Mouse (Mus musculus) MEL (cell line): ENCODE measurements around the gene Plxna4. TPM values are rescaled to one million over a fixed set of nuclear protein-coding genes. Genes with fewer than 3 reads are reported as not detected.

ENCODE experiments used
- DNase-seq: peaks from one replicate; pipeline ENCODE4 v3.0.0; 2011; ENCODE audit warnings: low read depth, low spot score
- H3K27ac ChIP-seq: 2 replicates; pipeline ENCODE4 v1.5.1; 2012; ENCODE audit warnings: low read depth, mild to moderate bottlenecking, control low read depth, low read length, moderate library complexity; ENCODE audit not compliant: control insufficient read depth
- H3K27me3 ChIP-seq, 2 experiments: fragments of 150-350 bp in 1 of 2; sonication (generic) in 1 of 2; 2 replicates each; pipeline ENCODE4 v1.6.1; 2012; ENCODE audit warnings: low read length in 2 of 2, mild to moderate bottlenecking in 2 of 2, improper control_type of control experiment in 1 of 2, moderate library complexity in 1 of 2; ENCODE audit not compliant: insufficient read depth in 2 of 2, control insufficient read depth in 1 of 2
- H3K36me3 ChIP-seq, 2 experiments: 2 replicates each; pipeline ENCODE4 v1.6.1; 2012 to 2014; ENCODE audit warnings: low read length in 2 of 2, improper control_type of control experiment in 1 of 2, inconsistent platforms in 1 of 2, mild to moderate bottlenecking in 1 of 2; ENCODE audit not compliant: insufficient read depth in 2 of 2, control insufficient read depth in 1 of 2
- H3K4me1 ChIP-seq, 2 experiments: fragments of 150-350 bp in 1 of 2; sonication (generic) in 1 of 2; 2 replicates each; pipeline ENCODE4 v1.6.1; 2012; ENCODE audit warnings: low read length in 2 of 2, improper control_type of control experiment in 1 of 2, mild to moderate bottlenecking in 1 of 2; ENCODE audit not compliant: insufficient read depth in 2 of 2, control insufficient read depth in 1 of 2
- H3K4me3 ChIP-seq, 2 experiments: fragments of 150-350 bp in 1 of 2; sonication (generic) in 1 of 2; 2 replicates each; pipeline ENCODE4 v1.5.1; 2012; ENCODE audit warnings: low read depth in 2 of 2, low read length in 2 of 2, mild to moderate bottlenecking in 2 of 2, moderate library complexity in 2 of 2, control low read depth in 1 of 2, improper control_type of control experiment in 1 of 2; ENCODE audit not compliant: control insufficient read depth in 1 of 2, insufficient read depth in 1 of 2
- H3K79me2 ChIP-seq: 2 replicates; pipeline ENCODE4 v1.6.1; 2012; ENCODE audit warnings: mild to moderate bottlenecking, low read length, moderate library complexity; ENCODE audit not compliant: control insufficient read depth, poor library complexity, insufficient read depth
- H3K9ac ChIP-seq: 2 replicates; pipeline ENCODE4 v1.6.1; 2012; ENCODE audit warnings: low read depth, mild to moderate bottlenecking, control low read depth, low read length, moderate library complexity; ENCODE audit not compliant: control insufficient read depth, poor library complexity, severe bottlenecking
- H3K9me3 ChIP-seq: fragments of 150-350 bp; sonication (generic); replicated peaks from 2 replicates; pipeline ENCODE4 v1.6.1; 2012; ENCODE audit warnings: mild to moderate bottlenecking, low read length, improper control_type of control experiment, moderate library complexity; ENCODE audit not compliant: insufficient read depth
- CHD1 ChIP-seq: IDR thresholded peaks from 2 replicates; pipeline ENCODE4 v1.6.1; 2012; ENCODE audit warnings: low read depth, mild to moderate bottlenecking, inconsistent platforms, low read length, improper control_type of control experiment
- CHD2 ChIP-seq: IDR thresholded peaks from 2 replicates; pipeline ENCODE4 v1.6.1; 2011; ENCODE audit warnings: low read length, improper control_type of control experiment
- CTCF ChIP-seq, 3 experiments: IDR thresholded peaks in 2 of 3; conservative IDR thresholded peaks in 1 of 3; 2 replicates each; pipeline ENCODE4 v1.5.1; 2011 to 2012; ENCODE audit warnings: low read length in 3 of 3, low read depth in 2 of 3, mild to moderate bottlenecking in 2 of 3, improper control_type of control experiment in 1 of 3, inconsistent platforms in 1 of 3, mixed read lengths in 1 of 3, moderate library complexity in 1 of 3; ENCODE audit not compliant: control insufficient read depth in 1 of 3, insufficient read depth in 1 of 3, poor library complexity in 1 of 3, severe bottlenecking in 1 of 3
- ELF1 ChIP-seq: IDR thresholded peaks from 2 replicates; pipeline ENCODE4 v1.6.1; 2014; ENCODE audit warnings: low read depth, mild to moderate bottlenecking, inconsistent platforms, low read length, improper control_type of control experiment, moderate library complexity
- ETS1 ChIP-seq: IDR thresholded peaks from 2 replicates; pipeline ENCODE4 v1.6.1; 2012; ENCODE audit warnings: low read depth, mild to moderate bottlenecking, inconsistent platforms, low read length, improper control_type of control experiment, moderate library complexity
- GATA1 ChIP-seq: IDR thresholded peaks from 2 replicates; pipeline ENCODE4 v1.6.1; 2011; ENCODE audit warnings: low read depth, low read length, improper control_type of control experiment
- HCFC1 ChIP-seq: IDR thresholded peaks from 2 replicates; pipeline ENCODE4 v1.6.1; 2012; ENCODE audit warnings: low read depth, mild to moderate bottlenecking, inconsistent platforms, low read length, improper control_type of control experiment, moderate library complexity
- JUND ChIP-seq: IDR thresholded peaks from 2 replicates; pipeline ENCODE4 v1.6.1; 2011; ENCODE audit warnings: low read depth, mild to moderate bottlenecking, improper control_type of control experiment, low read length
- KAT2A ChIP-seq: conservative IDR thresholded peaks from 2 replicates; pipeline ENCODE4 v1.6.1; 2012; ENCODE audit warnings: low read depth, low read length, improper control_type of control experiment, inconsistent platforms
- MAFK ChIP-seq: IDR thresholded peaks from 2 replicates; pipeline ENCODE4 v1.6.1; 2011; ENCODE audit warnings: low read depth, mild to moderate bottlenecking, low read length, improper control_type of control experiment, borderline replicate concordance
- MAX ChIP-seq: IDR thresholded peaks from 2 replicates; pipeline ENCODE4 v1.6.1; 2011; ENCODE audit warnings: low read length, improper control_type of control experiment
- MEF2A ChIP-seq: IDR thresholded peaks from 2 replicates; pipeline ENCODE4 v1.6.1; 2014; ENCODE audit warnings: low read depth, mild to moderate bottlenecking, inconsistent platforms, low read length, improper control_type of control experiment; ENCODE audit not compliant: poor library complexity, insufficient replicate concordance, severe bottlenecking; ENCODE audit errors: extremely low read depth
- MXI1 ChIP-seq: IDR thresholded peaks from 2 replicates; pipeline ENCODE4 v1.6.1; 2011; ENCODE audit warnings: mild to moderate bottlenecking, low read depth, low read length, improper control_type of control experiment
- MYB ChIP-seq: IDR thresholded peaks from 2 replicates; pipeline ENCODE4 v1.6.1; 2011; ENCODE audit warnings: mild to moderate bottlenecking, low read depth, low read length, improper control_type of control experiment
- POLR2A ChIP-seq, 2 experiments: IDR thresholded peaks; 2 replicates each; pipeline ENCODE4 v1.6.1; 2011 to 2012; ENCODE audit warnings: low read length in 2 of 2, mild to moderate bottlenecking in 2 of 2, control low read depth in 1 of 2, improper control_type of control experiment in 1 of 2, low read depth in 1 of 2, moderate library complexity in 1 of 2; ENCODE audit not compliant: control insufficient read depth in 1 of 2, insufficient read depth in 1 of 2, poor library complexity in 1 of 2
- POLR2AphosphoS2 ChIP-seq: IDR thresholded peaks from 2 replicates; pipeline ENCODE4 v1.6.1; 2011; ENCODE audit warnings: low read length, improper control_type of control experiment
- POLR2AphosphoS5 ChIP-seq: IDR thresholded peaks from 2 replicates; pipeline ENCODE4 v1.6.1; 2012; ENCODE audit warnings: low read depth, borderline replicate concordance, mild to moderate bottlenecking, inconsistent platforms, low read length, moderate library complexity, mixed read lengths
- RAD21 ChIP-seq: IDR thresholded peaks from 2 replicates; pipeline ENCODE4 v1.6.1; 2011; ENCODE audit warnings: mild to moderate bottlenecking, low read depth, low read length, improper control_type of control experiment
- RCOR1 ChIP-seq: IDR thresholded peaks from 2 replicates; pipeline ENCODE4 v1.6.1; 2012; ENCODE audit warnings: low read depth, mild to moderate bottlenecking, inconsistent platforms, low read length, improper control_type of control experiment
- SMC3 ChIP-seq: IDR thresholded peaks from 2 replicates; pipeline ENCODE4 v1.6.1; 2011; ENCODE audit warnings: low read depth, low read length, improper control_type of control experiment
- TAL1 ChIP-seq: IDR thresholded peaks from 2 replicates; pipeline ENCODE4 v1.6.1; 2012; ENCODE audit warnings: mild to moderate bottlenecking, inconsistent platforms, low read length, moderate library complexity, mixed read lengths
- TCF12 ChIP-seq: IDR thresholded peaks from 2 replicates; pipeline ENCODE4 v1.6.1; 2014; ENCODE audit warnings: low read depth, mild to moderate bottlenecking, inconsistent platforms, low read length, improper control_type of control experiment, moderate library complexity
- UBTF ChIP-seq: IDR thresholded peaks from 2 replicates; pipeline ENCODE4 v1.6.1; 2012; ENCODE audit warnings: low read depth, mild to moderate bottlenecking, inconsistent platforms, low read length, improper control_type of control experiment, moderate library complexity, borderline replicate concordance; ENCODE audit not compliant: insufficient read depth
- USF1 ChIP-seq: IDR thresholded peaks from 2 replicates; pipeline ENCODE4 v1.6.1; 2014; ENCODE audit warnings: low read depth, mild to moderate bottlenecking, inconsistent platforms, low read length, improper control_type of control experiment, moderate library complexity
- USF2 ChIP-seq, 2 experiments: IDR thresholded peaks; 2 replicates each; pipeline ENCODE4 v1.6.1; 2011 to 2012; ENCODE audit warnings: improper control_type of control experiment in 2 of 2, low read length in 2 of 2, borderline replicate concordance in 1 of 2, inconsistent platforms in 1 of 2, low read depth in 1 of 2, mild to moderate bottlenecking in 1 of 2; ENCODE audit not compliant: insufficient read depth in 1 of 2
- ZC3H11A ChIP-seq: IDR thresholded peaks from 2 replicates; pipeline ENCODE4 v1.6.1; 2012; ENCODE audit warnings: low read depth, mild to moderate bottlenecking, inconsistent platforms, low read length, improper control_type of control experiment
- ZNF384 ChIP-seq: IDR thresholded peaks from 2 replicates; pipeline ENCODE4 v1.6.1; 2012; ENCODE audit warnings: low read depth, mild to moderate bottlenecking, inconsistent platforms, low read length, improper control_type of control experiment
- polyA plus RNA-seq, 2 experiments: library from polyadenylated mRNA; stranded (reverse) in 1 of 2; unstranded in 1 of 2; fragments of >175 nt in 1 of 2; fragments of >200 nt in 1 of 2; gene quantifications; 2 replicates each; pipeline versions ENCODE4 v1.2.1 to v1.2.4; 2012; ENCODE audit warnings: low replicate concordance in 2 of 2, low read depth in 1 of 2; ENCODE audit not compliant: insufficient read length in 2 of 2, insufficient read depth in 1 of 2, missing spikeins in 1 of 2
- total RNA-seq: library from RNA; depleted of rRNA; stranded (reverse); fragments of 300-350 nt; gene quantifications from 2 replicates; pipeline ENCODE4 v1.2.3, GENCODE M21; 2012

Plxna4 gene
- total and polyA plus RNA-seq, 3 experiments: 0.01 TPM; not detected in 2

DNA sequence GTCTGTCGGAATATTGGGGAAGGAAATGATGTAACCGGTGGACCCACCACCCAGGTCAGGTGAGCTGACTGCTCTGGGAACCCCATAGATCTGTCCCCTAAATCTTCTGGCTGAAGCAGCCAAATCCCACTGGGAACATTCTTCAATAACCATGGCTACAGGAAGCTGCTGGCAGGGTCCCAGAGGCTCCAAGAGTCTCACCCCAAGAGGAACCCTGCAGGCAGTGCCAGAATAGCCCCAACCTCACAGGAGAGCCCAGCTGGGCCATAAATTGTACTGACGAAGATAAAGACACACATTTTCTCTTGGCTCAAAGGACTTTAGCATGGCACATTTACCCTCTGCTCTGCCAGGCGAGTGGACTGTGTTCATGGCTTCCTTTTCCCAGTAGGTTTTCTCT lies 232.4 kb downstream of the Plxna4 start:
- Histone ChIP-seq H3K9ac (no peak overlapping the region), H3K27me3 (no peaks in the 10 kb centered on the region), H3K9me3 (no peaks in the 10 kb centered on the region), H3K36me3 (no peaks in the 10 kb centered on the region), H3K4me3 (no peak overlapping the region), H3K79me2 (no peaks in the 10 kb centered on the region), H3K4me1 (no peaks in the 10 kb centered on the region), H3K27ac (no peak overlapping the region)
- no peak for DNase-seq
- TF ChIP-seq MYB: no peak
- no peak for TF ChIP-seq RCOR1
- no peak for TF ChIP-seq CHD2
- no peak for TF ChIP-seq ETS1
- no peak for TF ChIP-seq TAL1
- no peak for TF ChIP-seq POLR2A (IDR thresholded peaks at IDR 0.05; ENCODE audit: control insufficient read depth in 1 of 2, insufficient read depth in 1 of 2, low read depth in 1 of 2, low read length in 2 of 2, poor library complexity in 1 of 2)
- TF ChIP-seq RAD21: no peak
- no peak for TF ChIP-seq MXI1
- no peak for TF ChIP-seq KAT2A
- TF ChIP-seq UBTF: no peak
- no peak for TF ChIP-seq TCF12
- no peak for TF ChIP-seq CTCF (IDR thresholded peaks at IDR 0.05 in 2 of 3, conservative IDR thresholded peaks at IDR 0.05 in 1 of 3; ENCODE audit: control insufficient read depth in 1 of 3, insufficient read depth in 1 of 3, low read depth in 2 of 3, low read length in 3 of 3, poor library complexity in 1 of 3, severe bottlenecking in 1 of 3)
- TF ChIP-seq USF1: no peak
- no peak for TF ChIP-seq USF2 (IDR thresholded peaks at IDR 0.05; ENCODE audit: borderline replicate concordance in 1 of 2, insufficient read depth in 1 of 2, low read depth in 1 of 2, low read length in 2 of 2)
- TF ChIP-seq GATA1: no peak
- TF ChIP-seq JUND: no peak
- no peak for TF ChIP-seq MEF2A
- no peak for TF ChIP-seq ELF1
- TF ChIP-seq HCFC1: no peak
- TF ChIP-seq MAFK: no peak

- H3K27me3 ChIP-seq: no peaks in the 10 kb centered on the region
- H3K4me3 ChIP-seq: no peak overlapping the region
- H3K9ac ChIP-seq: no peak overlapping the region
- H3K27ac ChIP-seq: no peak overlapping the region
- TF ChIP-seq CHD1 (no peak), SMC3 (no peak), USF1 (no peak), POLR2AphosphoS5 (no peak), ELF1 (no peak), ZC3H11A (no peak), ZNF384 (no peak), TCF12 (no peak), CTCF (IDR thresholded peaks at IDR 0.05 in 2 of 3, conservative IDR thresholded peaks at IDR 0.05 in 1 of 3; ENCODE audit: control insufficient read depth in 1 of 3, insufficient read depth in 1 of 3, low read depth in 2 of 3, low read length in 3 of 3, poor library complexity in 1 of 3, severe bottlenecking in 1 of 3) (no peak), MAX (no peak), TAL1 (no peak), POLR2AphosphoS2 (no peak), HCFC1 (no peak), JUND (no peak)
- H3K79me2 ChIP-seq: no peaks in the 10 kb centered on the region
- no peak for DNase-seq
- H3K36me3 ChIP-seq: no peaks in the 10 kb centered on the region
- no peaks in the 10 kb centered on the region for H3K4me1 ChIP-seq
- no peaks in the 10 kb centered on the region for H3K9me3 ChIP-seq
These were observed 239.0 kb downstream of the Plxna4 start for GRCm38 (mm10) chr6:32348996-32349395.
